Mouse (Mus musculus) central nervous system, embryonic 14 days (tissue): Measurements from ENCODE around the gene Gm7075. TPM values are rescaled to one million over a fixed set of nuclear protein-coding genes. Genes with fewer than 3 reads are reported as not detected.

ENCODE experiments used
- polyA plus RNA-seq: library from polyadenylated mRNA; depleted of rRNA; stranded (reverse); fragments of >200 nt; gene quantifications from 2 replicates; pipeline ENCODE4 v1.2.3, GENCODE M21; 2012; rRNA removed

Gm7075 gene
- polyA plus RNA-seq, result not detected in 2 replicates

DNA sequence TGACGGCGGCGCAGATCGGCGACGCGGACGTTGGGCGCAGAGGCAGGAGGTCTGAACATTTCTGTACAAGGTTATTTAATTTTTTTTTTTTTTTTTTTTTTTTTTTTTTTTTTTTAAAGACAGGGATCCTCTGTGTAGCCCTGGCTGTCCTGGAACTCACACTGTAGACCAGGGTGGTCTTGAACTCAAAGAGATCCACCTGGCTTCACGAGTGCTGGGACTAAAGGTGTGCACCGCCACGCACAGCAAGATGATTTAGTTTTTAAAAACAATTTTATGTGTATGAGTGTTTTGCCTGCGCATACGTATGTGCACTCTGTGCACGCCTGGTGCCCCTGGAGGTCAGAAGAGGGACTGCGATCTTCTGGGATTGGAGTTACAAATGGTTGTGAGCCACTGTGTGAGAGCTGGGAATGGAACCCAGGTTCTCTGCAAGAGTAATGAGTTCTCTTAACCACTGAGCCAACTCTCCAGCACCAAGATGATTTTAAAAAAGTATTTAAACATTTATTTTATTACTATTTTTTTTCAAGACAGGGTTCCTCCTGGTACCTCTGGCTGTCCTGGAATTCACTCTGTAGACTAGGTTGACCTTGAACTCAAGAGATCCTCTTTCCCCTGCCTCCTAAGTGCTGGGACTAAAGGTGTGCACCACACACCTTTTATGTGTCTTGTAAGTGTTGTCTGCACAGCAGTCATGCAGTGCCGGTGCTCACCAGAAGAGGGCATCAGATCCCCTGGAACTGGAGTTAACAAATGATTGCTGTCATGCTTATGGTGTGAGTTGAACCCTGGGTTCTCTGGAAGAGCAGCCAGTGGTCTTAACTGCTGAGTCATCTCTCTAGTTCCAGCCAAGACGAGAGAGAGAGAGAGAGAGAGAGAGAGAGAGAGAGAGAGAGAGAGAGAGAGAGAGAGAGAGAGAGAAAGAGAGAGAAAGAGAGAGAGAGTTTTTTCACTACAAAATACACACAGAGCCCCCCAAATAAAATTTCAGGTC, at the start of gene Gm7075:
Gene Gm7075 (minus strand): TSS at position 51 of the 997 bp plus-strand sequence.

DNA sequence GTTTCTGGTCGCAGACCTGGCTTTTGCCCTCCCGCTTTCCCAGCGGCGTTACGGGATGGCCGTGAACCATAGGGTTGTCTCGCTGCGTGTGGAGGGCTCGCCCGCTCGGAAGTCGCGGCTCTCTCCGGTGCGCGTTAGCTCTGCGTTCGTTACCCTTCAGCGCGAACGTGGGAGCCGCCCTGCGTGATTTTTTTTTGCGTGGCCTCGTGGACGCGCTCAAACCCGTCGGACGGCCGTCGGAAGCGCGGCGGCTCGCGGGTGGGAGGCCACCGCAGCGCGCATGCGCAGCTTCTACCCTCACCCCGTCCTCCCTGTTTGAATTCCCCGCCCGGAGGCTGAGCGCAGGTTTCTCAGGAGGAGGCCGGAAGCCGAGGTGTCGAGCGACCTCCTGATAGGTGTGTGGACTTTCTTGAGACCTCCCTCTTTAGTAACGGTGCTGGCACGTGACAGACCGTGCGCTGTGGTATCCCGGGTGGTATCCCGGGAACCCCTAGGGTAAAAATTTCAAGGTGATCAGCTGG, 8.3 kb upstream of the Gm7075 start, which contains the start of gene Ctnna3:
Gene Ctnna3 (plus strand): TSS at position 314 of the 521 bp plus-strand sequence.

DNA sequence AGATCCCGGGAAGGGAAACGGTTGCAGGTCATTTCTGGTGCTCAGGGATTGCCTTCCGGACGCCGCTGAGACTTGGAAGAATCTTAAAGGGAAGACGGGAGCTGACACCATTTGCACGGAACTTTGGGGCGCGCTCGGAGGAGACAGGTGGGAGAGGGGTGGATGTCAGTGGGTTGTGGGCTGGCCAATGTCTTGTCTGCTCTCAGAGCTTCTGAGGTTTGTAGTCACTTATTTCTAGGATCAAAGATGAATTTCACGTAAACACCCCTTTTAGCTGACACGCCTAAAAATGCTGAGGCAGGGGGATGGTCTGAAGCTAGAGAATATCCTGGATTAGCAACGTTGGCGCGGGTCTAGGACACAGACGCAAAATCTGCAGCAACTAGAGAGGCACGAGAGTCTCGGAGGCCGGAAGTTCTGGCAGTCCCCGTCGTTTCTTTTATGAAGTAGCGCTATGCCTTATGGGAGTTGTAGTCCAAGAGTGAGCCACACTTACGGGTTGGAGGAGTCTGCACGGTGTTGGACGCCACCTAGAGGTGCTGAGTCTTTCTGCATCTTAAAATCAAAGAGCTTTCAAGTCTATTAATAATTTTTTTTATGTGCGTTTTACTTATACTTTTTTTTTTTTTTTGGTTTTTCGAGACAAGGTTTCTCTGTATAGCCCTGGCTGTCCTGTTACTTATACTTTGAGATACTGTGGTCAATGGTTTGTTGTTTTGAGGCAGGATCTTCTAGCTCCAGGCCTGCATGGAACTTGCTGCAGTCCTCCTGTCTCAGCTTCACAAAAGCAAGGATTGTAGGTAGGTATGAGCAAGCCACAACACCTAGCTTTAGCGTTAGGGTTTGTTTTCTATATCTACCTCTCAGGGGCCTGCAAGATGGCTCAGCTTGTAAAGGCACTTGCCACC, 39.0 kb downstream of the Gm7075 start, which contains the start of gene Dnajc12:
Gene Dnajc12 (plus strand): TSS at position 72 of the 908 bp plus-strand sequence.

DNA sequence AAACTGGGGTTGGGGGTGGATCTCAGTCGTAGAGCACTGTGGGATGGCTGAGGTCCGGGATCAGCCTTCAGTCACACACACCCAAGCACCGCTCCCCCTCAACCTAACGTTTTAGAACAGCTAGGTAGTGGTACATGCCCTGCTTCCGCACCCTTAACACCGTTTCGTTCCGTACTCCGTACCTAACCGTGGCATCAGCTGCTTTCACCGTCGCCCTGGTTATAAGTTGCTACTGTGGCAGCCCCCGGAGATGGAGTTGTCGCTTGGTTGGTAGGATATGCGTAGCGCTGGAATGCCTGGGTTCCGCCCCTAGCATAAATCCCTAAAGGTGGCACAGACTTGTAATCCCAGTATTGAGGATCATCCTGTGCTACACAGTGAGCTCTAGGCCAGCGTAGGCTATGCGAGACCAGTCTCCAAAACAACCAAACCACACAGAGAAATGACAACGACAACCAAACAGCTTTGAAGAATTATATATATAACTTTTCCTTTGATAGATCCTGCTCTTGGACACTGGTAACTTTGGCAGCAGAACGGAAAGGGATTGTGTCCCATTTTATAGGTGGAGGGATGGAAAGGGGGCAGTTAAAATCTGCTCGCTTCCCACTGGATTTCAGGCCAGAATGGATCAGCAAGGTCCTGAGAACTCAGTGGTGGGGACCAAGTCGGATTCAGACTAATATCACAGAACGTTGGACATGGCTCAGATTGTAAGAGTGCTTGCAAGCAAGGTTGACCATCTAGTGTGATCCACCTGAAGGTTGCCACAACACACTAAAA, 39.9 kb downstream of the Gm7075 start, which contains the start of gene Sirt1:
Gene Sirt1 (minus strand): TSS at position 207 of the 783 bp plus-strand sequence.

Other genes starting within 250 kb of the Gm7075 start
- gene Mypn, start 217.8 kb downstream of the Gm7075 start, polyA plus RNA-seq, result 0.26 and 1.1 TPM in 2 replicates
- 39.3 and 42.4 TPM in 2 replicates for gene Herc4, start 178.0 kb downstream of the Gm7075 start, polyA plus RNA-seq
- 17.9 and 18.2 TPM in 2 replicates for gene Sirt1, start 40.1 kb downstream of the Gm7075 start, polyA plus RNA-seq
- 10.5 and 12.3 TPM in 2 replicates for gene Dnajc12, start 39.3 kb downstream of the Gm7075 start, polyA plus RNA-seq
- 0.38 and 0.42 TPM in 2 replicates for gene Ctnna3, start 8.3 kb upstream of the Gm7075 start, polyA plus RNA-seq